In the genomic region with DNA sequence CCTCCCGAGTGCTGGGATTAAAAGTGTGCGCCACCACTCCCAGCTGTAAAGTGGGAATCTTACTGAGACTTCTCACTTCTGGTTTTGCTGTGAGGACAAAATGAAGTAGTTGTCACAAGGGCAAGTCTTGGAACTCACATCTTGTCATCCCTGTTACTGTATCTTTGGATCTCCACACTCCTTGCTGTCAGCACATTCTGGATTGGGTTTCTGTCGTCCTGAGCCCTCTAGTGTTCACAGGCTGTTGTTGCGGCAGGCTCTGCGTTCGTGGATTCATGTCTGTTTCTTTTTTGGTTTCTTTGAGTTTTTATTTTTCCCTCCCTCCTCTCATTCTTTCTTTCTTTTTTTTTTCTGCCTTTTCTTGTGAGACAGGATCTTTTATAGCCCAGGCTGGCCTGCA, we compare ENCODE assay signal across 1 mouse cellular context.
TF ChIP-seq lines count a peak whose summit lies in the region.

No protein-coding gene starts in this region.

TF ChIP-seq in MEL, 35 proteins besides CTCF, POLR2A, EP300 and RAD21 (continued from another document):
- peak; percentile 92 for TF ChIP-seq SMC3 (IDR thresholded peaks at IDR 0.05; ENCODE audit: low read depth, low read length)
- TF ChIP-seq HCFC1 (IDR thresholded peaks at IDR 0.05; ENCODE audit: low read depth, low read length), result peak; percentile 55
- TF ChIP-seq UBTF (IDR thresholded peaks at IDR 0.05; ENCODE audit: borderline replicate concordance, insufficient read depth, low read depth, low read length), result no peak
- TF ChIP-seq SIN3A (IDR thresholded peaks at IDR 0.05; ENCODE audit: low read length), result peak; percentile 86
- TF ChIP-seq ZNF384 (IDR thresholded peaks at IDR 0.05; ENCODE audit: low read depth, low read length), result 0 out of 2 replicates have a peak, but pooled peaks have one; percentile 43
- TF ChIP-seq MAZ (IDR thresholded peaks at IDR 0.05; ENCODE audit: low read depth, low read length), result peak; percentile 61; the same call in 1 of the 2 replicates
- TF ChIP-seq MAX (IDR thresholded peaks at IDR 0.05; ENCODE audit: low read length), result peak; percentile 63; the same call in 1 of the 2 replicates
- TF ChIP-seq TCF12 (IDR thresholded peaks at IDR 0.05; ENCODE audit: low read depth, low read length), result peak; percentile 34
- TF ChIP-seq POLR2AphosphoS5 (IDR thresholded peaks at IDR 0.05; ENCODE audit: borderline replicate concordance, low read depth, low read length), result no peak
- TF ChIP-seq KAT2A (conservative IDR thresholded peaks at IDR 0.05; ENCODE audit: low read depth, low read length), result no peak
- TF ChIP-seq CHD1 (IDR thresholded peaks at IDR 0.05; ENCODE audit: low read depth, low read length), result no peak
- TF ChIP-seq ZC3H11A (IDR thresholded peaks at IDR 0.05; ENCODE audit: low read depth, low read length), result peak; percentile 85
- peak; percentile 44; the same call in 1 of the 2 replicates for TF ChIP-seq MAFK (IDR thresholded peaks at IDR 0.05; ENCODE audit: borderline replicate concordance, low read depth, low read length)
- TF ChIP-seq MYC (IDR thresholded peaks at IDR 0.05; ENCODE audit: low read depth, low read length), result peak; percentile 83
- TF ChIP-seq NRF1 (IDR thresholded peaks at IDR 0.05; ENCODE audit: insufficient read depth, low read depth, low read length, poor library complexity, severe bottlenecking), result 0 out of 2 replicates have a peak, but pooled peaks have one; percentile 11
- TF ChIP-seq ZKSCAN1 (IDR thresholded peaks at IDR 0.05; ENCODE audit: low read depth, low read length), result peak; percentile 50; the same call in 1 of the 2 replicates
- TF ChIP-seq CHD2 (IDR thresholded peaks at IDR 0.05; ENCODE audit: low read length), result no peak
- peak; percentile 52; the same call in 1 of the 2 replicates for TF ChIP-seq TBP (IDR thresholded peaks at IDR 0.05; ENCODE audit: low read depth, low read length)
